Mouse (Mus musculus): ENCODE data around the gene Tmf1.
A peak's percentile ranks its signal among the peaks of the same experiment; 100 is the strongest.

Gene Tmf1

GRCm38 (mm10) chr6:97204252-97204869 is 25.4 kb upstream of the Tmf1 start:
- peak; percentile 35 for DNase-seq (ENCODE audit: low read depth)

GRCm38 (mm10) chr6:97202477-97202876 is 23.6 kb upstream of the Tmf1 start:
- no peak for DNase-seq (ENCODE audit: low read depth)

- DNase-seq (ENCODE audit: low read depth): no peak
These were observed 21.5 kb upstream of the Tmf1 start for GRCm38 (mm10) chr6:97200437-97200836.

- no peak for DNase-seq (ENCODE audit: low read depth)
These were observed 476 bp upstream of the Tmf1 start for GRCm38 (mm10) chr6:97179367-97179828.

GRCm38 (mm10) chr6:97175716-97176115 is 3.2 kb downstream of the Tmf1 start:
- DNase-seq (ENCODE audit: low read depth): no peak

- peak; percentile 44 for DNase-seq (ENCODE audit: low read depth)
These were observed 28.8 kb downstream of the Tmf1 start for GRCm38 (mm10) chr6:97150156-97150555.

GRCm38 (mm10) chr6:97149721-97150120 is 29.2 kb downstream of the Tmf1 start:
- peak; percentile 16 for DNase-seq (ENCODE audit: low read depth)

GRCm38 (mm10) chr6:97148383-97149251 is 30.3 kb downstream of the Tmf1 start, which contains the start of gene Eogt:
Gene Eogt (minus strand): TSS chr6:97149182.
- DNase-seq (ENCODE audit: low read depth): peak; percentile 86

GRCm38 (mm10) chr6:97147755-97148382 is 31.1 kb downstream of the Tmf1 start:
- DNase-seq (ENCODE audit: low read depth): no peak

GRCm38 (mm10) chr6:97145156-97145555 is 33.8 kb downstream of the Tmf1 start:
- DNase-seq (ENCODE audit: low read depth): no peak

GRCm38 (mm10) chr6:97144359-97144758 is 34.6 kb downstream of the Tmf1 start:
- no peak for DNase-seq (ENCODE audit: low read depth)

- DNase-seq (ENCODE audit: low read depth): no peak
These were observed 36.3 kb downstream of the Tmf1 start for GRCm38 (mm10) chr6:97142611-97143010.

- no peak for DNase-seq (ENCODE audit: low read depth)
These were observed 37.1 kb downstream of the Tmf1 start for GRCm38 (mm10) chr6:97141811-97142210.

- no peak for DNase-seq (ENCODE audit: low read depth)
These were observed 46.1 kb downstream of the Tmf1 start for GRCm38 (mm10) chr6:97132707-97133303.

- DNase-seq (ENCODE audit: low read depth): no peak
These were observed 47.1 kb downstream of the Tmf1 start for GRCm38 (mm10) chr6:97131808-97132207.

- peak; percentile 17 for DNase-seq (ENCODE audit: low read depth)
These were observed 47.9 kb downstream of the Tmf1 start for GRCm38 (mm10) chr6:97130979-97131378.

- no peak for DNase-seq (ENCODE audit: low read depth)
These were observed 54.4 kb downstream of the Tmf1 start for GRCm38 (mm10) chr6:97124336-97125010.

- DNase-seq (ENCODE audit: low read depth): no peak
These were observed 58.0 kb downstream of the Tmf1 start for GRCm38 (mm10) chr6:97120922-97121321.

- DNase-seq (ENCODE audit: low read depth): no peak
These were observed 60.6 kb downstream of the Tmf1 start for GRCm38 (mm10) chr6:97118327-97118726.

GRCm38 (mm10) chr6:97116896-97117295 is 62.0 kb downstream of the Tmf1 start:
- DNase-seq (ENCODE audit: low read depth): no peak

- DNase-seq (ENCODE audit: low read depth): no peak
These were observed 64.1 kb downstream of the Tmf1 start for GRCm38 (mm10) chr6:97114821-97115220.

GRCm38 (mm10) chr6:97112177-97112576 is 66.7 kb downstream of the Tmf1 start:
- no peak for DNase-seq (ENCODE audit: low read depth)

Data from induced T-regulatory cell, adult 2 months (primary cell).